Mouse (Mus musculus) small intestine, adult 2 months (tissue): ENCODE data around the gene B3galt4. TPM values are rescaled to one million over a fixed set of nuclear protein-coding genes. Genes with fewer than 3 reads are reported as not detected.
A peak's percentile ranks its signal among the peaks of the same experiment; 100 is the strongest.
"Not testable (repeated sequence)": the region's sequence is repeated elsewhere in the genome, so short reads cannot be mapped to it uniquely, and the experiment has no call there.

ENCODE experiments used
- H3K27ac ChIP-seq: fragments of 200-500 bp; 2 replicates; pipeline ENCODE4 v1.5.1; 2012; ENCODE audit warnings: low read depth, low read length, control low read depth, inconsistent platforms; ENCODE audit not compliant: insufficient read depth
- H3K27me3 ChIP-seq: fragments of 200-500 bp; 2 replicates; pipeline ENCODE4 v1.6.1; 2012; ENCODE audit warnings: mild to moderate bottlenecking, moderate library complexity, low read length, inconsistent platforms; ENCODE audit not compliant: control insufficient read depth, insufficient read depth
- H3K36me3 ChIP-seq: fragments of 200-500 bp; 2 replicates; pipeline ENCODE4 v1.6.1; 2012; ENCODE audit warnings: mild to moderate bottlenecking, low read length, control low read depth, inconsistent platforms; ENCODE audit not compliant: control insufficient read depth, insufficient read depth
- H3K4me1 ChIP-seq: fragments of 200-500 bp; 2 replicates; pipeline ENCODE4 v1.6.1; 2012; ENCODE audit warnings: low read length, inconsistent platforms, mixed read lengths; ENCODE audit not compliant: control insufficient read depth, insufficient read depth, insufficient read length
- H3K4me3 ChIP-seq: fragments of 200-500 bp; 2 replicates; pipeline ENCODE4 v1.5.1; 2012; ENCODE audit warnings: low read depth, mild to moderate bottlenecking, control low read depth, inconsistent platforms, low read length, moderate library complexity
- CTCF ChIP-seq: fragments of 200-500 bp; IDR thresholded peaks from 2 replicates; pipeline ENCODE4 v1.5.1; 2012; ENCODE audit warnings: low read depth, mild to moderate bottlenecking, control low read depth, inconsistent platforms, low read length, moderate library complexity, mixed read lengths; ENCODE audit not compliant: insufficient replicate concordance, insufficient read length; ENCODE audit errors: extremely low read depth
- POLR2A ChIP-seq: fragments of 200-500 bp; IDR thresholded peaks from 2 replicates; pipeline ENCODE4 v1.6.1; 2012; ENCODE audit warnings: low read depth, mild to moderate bottlenecking, control low read depth, inconsistent platforms, low read length, moderate library complexity
- WGBS: fragments of 180-500 bp; shearing (Covaris S2); methylation state at CpG from one replicate; pipeline ENCODE4 v1.1.7; 2018; 5-methylcytosine and 5-hydroxymethylcytosine counted together
- polyA plus RNA-seq: library from polyadenylated mRNA; depleted of rRNA; stranded (reverse); fragments of >200 nt; gene quantifications from 2 replicates; pipeline ENCODE4 v1.2.3, GENCODE M21; 2012; rRNA removed

The B3galt4 gene
- polyA plus RNA-seq: 14.8 and 24.6 TPM in 2 replicates

- peak within 1 kb of the TSS; percentile 73 for H3K27ac ChIP-seq
- TF ChIP-seq POLR2A: peak; percentile 46; the same call in 1 of the 2 replicates
- no peak for TF ChIP-seq CTCF
- WGBS: under 1% methylated on average over 45 of the region's 45 CpGs
- peaks cover 38% of the 10 kb centered on the region for H3K4me1 ChIP-seq
- peak within 1 kb of the TSS; percentile 69 for H3K4me3 ChIP-seq
- H3K36me3 ChIP-seq: peaks cover 17% of the 10 kb centered on the region
- H3K27me3 ChIP-seq: no peaks in the 10 kb centered on the region
Measured at GRCm38 (mm10) chr17:33951021-33951946, at the start of gene B3galt4. B3galt4 (minus strand) TSS chr17:33951488.

GRCm38 (mm10) chr17:34000796-34001195 is 49.5 kb upstream of the B3galt4 start:
- H3K4me1 ChIP-seq, H3K27me3 ChIP-seq: not testable (repeated sequence)
- WGBS: 39% methylated on average over 2 of the region's 2 CpGs
- Histone ChIP-seq H3K27ac (peak overlapping the region; percentile 65; the same call in 1 of the 2 replicates), H3K36me3 (peaks cover 25% of the 10 kb centered on the region), H3K4me3 (peak overlapping the region; percentile 55)

GRCm38 (mm10) chr17:34000150-34000537 is 48.9 kb upstream of the B3galt4 start, which contains the start of gene H2-K1:
H2-K1 (minus strand) TSS chr17:34000347.
- Histone ChIP-seq H3K36me3 (peaks cover 28% of the 10 kb centered on the region), H3K27me3 (no peaks in the 10 kb centered on the region), H3K27ac (peak within 1 kb of the TSS; percentile 95), H3K4me1 (peaks cover 2% of the 10 kb centered on the region; the same call in 1 of the 2 replicates), H3K4me3 (peak within 1 kb of the TSS; percentile 79)
- WGBS: 1% methylated on average over 30 of the region's 30 CpGs
- TF ChIP-seq CTCF (no peak), POLR2A (peak; percentile 100)

- Histone ChIP-seq H3K27me3 (no peaks in the 10 kb centered on the region), H3K4me3 (peak overlapping the region; percentile 79), H3K27ac (peak overlapping the region; percentile 95), H3K4me1 (peaks cover 2% of the 10 kb centered on the region; the same call in 1 of the 2 replicates), H3K36me3 (peaks cover 31% of the 10 kb centered on the region)
- WGBS: 1% methylated on average over 87 of the region's 87 CpGs
- no peak for TF ChIP-seq CTCF
- TF ChIP-seq POLR2A: 0 out of 2 replicates have a peak, but pooled peaks have one; percentile 11
Measured at GRCm38 (mm10) chr17:33999341-34000149, 48.3 kb upstream of the B3galt4 start.

GRCm38 (mm10) chr17:33998697-33999096 is 47.4 kb upstream of the B3galt4 start:
- not testable (repeated sequence) for H3K4me1 ChIP-seq, H3K27me3 ChIP-seq
- Histone ChIP-seq H3K36me3 (peaks cover 31% of the 10 kb centered on the region), H3K27ac (peak overlapping the region; percentile 25; the same call in 1 of the 2 replicates), H3K4me3 (peak overlapping the region; percentile 79)
- 29% methylated on average over 5 of the region's 5 CpGs for WGBS

- H3K27ac ChIP-seq, H3K4me1 ChIP-seq, H3K27me3 ChIP-seq, H3K4me3 ChIP-seq: not testable (repeated sequence)
- 98% methylated on average over 2 of the region's 2 CpGs for WGBS
- H3K36me3 ChIP-seq: peaks cover 31% of the 10 kb centered on the region
Measured at GRCm38 (mm10) chr17:33997025-33997424, 45.7 kb upstream of the B3galt4 start.

- Histone ChIP-seq H3K4me1 (peaks cover 2% of the 10 kb centered on the region; the same call in 1 of the 2 replicates), H3K4me3 (no peak overlapping the region), H3K27ac (no peak overlapping the region), H3K27me3 (no peaks in the 10 kb centered on the region), H3K36me3 (peaks cover 31% of the 10 kb centered on the region)
- TF ChIP-seq CTCF (no peak), POLR2A (no peak)
- WGBS: 66% methylated on average over 3 of the region's 3 CpGs
Measured at GRCm38 (mm10) chr17:33995651-33996050, 44.4 kb upstream of the B3galt4 start.
